Mouse (Mus musculus) liver, embryonic 11.5 days (tissue): ENCODE results near the gene Mapkapk2. TPM values are rescaled to one million over a fixed set of nuclear protein-coding genes. Genes with fewer than 3 reads are reported as not detected.
A peak's percentile ranks its signal among the peaks of the same experiment; 100 is the strongest.

Experiments
- ATAC-seq: fragments of 200-750 bp; cut with Nextera tagmentation; replicated peaks from 2 replicates; pipeline ENCODE4 v1.8.0; 2017; ENCODE audit warnings: moderate number of reproducible peaks, mild to moderate bottlenecking, moderate TSS enrichment, moderate library complexity; ENCODE audit not compliant: low FRiP score
- DNase-seq: peaks from one replicate; pipeline ENCODE4 v3.0.0-alpha.2; 2017; ENCODE audit warnings: low spot score
- H3K27ac ChIP-seq: fragments of 300-500 bp; sonication (generic); 2 replicates; pipeline ENCODE4 v1.5.1; 2014; ENCODE audit warnings: mild to moderate bottlenecking, low read depth, low read length, control low read depth
- H3K27me3 ChIP-seq: fragments of 300-500 bp; sonication (generic); replicated peaks from 2 replicates; pipeline ENCODE4 v1.6.1; 2014; ENCODE audit warnings: low read length, mixed read lengths; ENCODE audit not compliant: control insufficient read depth, insufficient read depth
- H3K36me3 ChIP-seq: fragments of 300-500 bp; sonication (generic); 2 replicates; pipeline ENCODE4 v1.6.1; 2014; ENCODE audit warnings: mild to moderate bottlenecking, low read length, moderate library complexity, mixed read lengths; ENCODE audit not compliant: control insufficient read depth, insufficient read depth
- H3K4me1 ChIP-seq: fragments of 300-500 bp; sonication (generic); replicated peaks from 2 replicates; pipeline ENCODE4 v1.6.1; 2014; ENCODE audit warnings: low read length, mixed read lengths; ENCODE audit not compliant: control insufficient read depth, insufficient read depth
- H3K4me2 ChIP-seq: fragments of 300-500 bp; sonication (generic); 2 replicates; pipeline ENCODE4 v1.6.1; 2014; ENCODE audit warnings: mild to moderate bottlenecking, control low read depth, moderate library complexity
- H3K4me3 ChIP-seq: fragments of 300-500 bp; sonication (generic); 2 replicates; pipeline ENCODE4 v1.5.1; 2014; ENCODE audit warnings: low read depth, low read length, control low read depth
- H3K9ac ChIP-seq: fragments of 300-500 bp; sonication (generic); 2 replicates; pipeline ENCODE4 v1.6.1; 2014; ENCODE audit warnings: low read depth, low read length, control low read depth
- H3K9me3 ChIP-seq: fragments of 300-500 bp; sonication (generic); 2 replicates; pipeline ENCODE4 v1.6.1; 2016; ENCODE audit warnings: low read length, inconsistent platforms, mixed read lengths; ENCODE audit not compliant: control insufficient read depth
- WGBS: fragments of 180-500 bp; shearing (Covaris S2); extraction: QIAGEN DNeasy Blood & Tissue Kit; methylation state at CpG from one replicate; pipeline ENCODE4 v1.1.7; 2014; 5-methylcytosine and 5-hydroxymethylcytosine counted together
- polyA plus RNA-seq: library from polyadenylated mRNA; unstranded; fragments of >200 nt; fragmentation: Nextera tagmentation; extraction: Ambion mirVana; gene quantifications from 2 replicates; pipeline ENCODE4 v1.2.1, GENCODE M21; 2014

Mapkapk2 gene
- polyA plus RNA-seq, 1 experiment from 2014 or later, result 30.1 TPM

DNA sequence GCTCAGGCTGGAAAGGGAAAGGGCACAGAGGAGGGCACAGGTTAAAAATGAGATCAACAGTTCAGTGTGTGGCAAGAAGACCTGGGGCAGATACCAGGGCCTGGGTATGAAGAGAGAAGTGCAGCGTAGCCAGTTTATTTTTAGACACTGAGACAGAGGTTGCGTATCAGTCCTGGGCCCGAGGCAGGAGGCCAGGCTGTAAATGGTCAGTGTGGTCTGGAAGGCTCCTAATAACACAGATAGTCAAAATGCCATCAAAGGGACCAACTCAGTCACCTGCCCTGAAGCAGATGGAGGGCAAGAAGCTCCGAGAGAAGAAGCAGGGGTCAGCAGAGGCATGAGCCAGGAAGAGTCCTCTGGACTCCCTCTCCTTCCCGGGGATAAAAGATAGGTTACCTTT lies 7.4 kb downstream of the Mapkapk2 start:
- no peaks in the 10 kb centered on the region for H3K9me3 ChIP-seq
- WGBS, result 54% methylated on average over 5 of the region's 5 CpGs
- peaks cover 2% of the 10 kb centered on the region; the same call in 1 of the 2 replicates for H3K36me3 ChIP-seq
- peak overlapping the region; percentile 32; the same call in 1 of the 2 replicates for H3K4me2 ChIP-seq
- DNase-seq, result no peak
- H3K4me3 ChIP-seq, result no peak overlapping the region
- H3K27me3 ChIP-seq, result no peaks in the 10 kb centered on the region
- no peak for ATAC-seq
- no peak overlapping the region for H3K27ac ChIP-seq
- 0 out of 2 replicates have a peak overlapping the region, but pooled peaks have one; percentile 12 for H3K9ac ChIP-seq
- H3K4me1 ChIP-seq, result peaks cover 59% of the 10 kb centered on the region

- H3K27me3 ChIP-seq, result no peaks in the 10 kb centered on the region
- H3K9ac ChIP-seq, result no peak overlapping the region
- peaks cover 66% of the 10 kb centered on the region for H3K4me1 ChIP-seq
- WGBS, result 56% methylated on average over 2 of the region's 2 CpGs
- no peak overlapping the region for H3K27ac ChIP-seq
- H3K9me3 ChIP-seq, result no peaks in the 10 kb centered on the region
- peak overlapping the region; percentile 32; the same call in 1 of the 2 replicates for H3K4me2 ChIP-seq
- ATAC-seq, result no peak
- no peak for DNase-seq
- H3K4me3 ChIP-seq, result no peak overlapping the region
- H3K36me3 ChIP-seq, result peaks cover 2% of the 10 kb centered on the region; the same call in 1 of the 2 replicates
Measured at GRCm38 (mm10) chr1:131089525-131090127, 8.0 kb downstream of the Mapkapk2 start.

DNA sequence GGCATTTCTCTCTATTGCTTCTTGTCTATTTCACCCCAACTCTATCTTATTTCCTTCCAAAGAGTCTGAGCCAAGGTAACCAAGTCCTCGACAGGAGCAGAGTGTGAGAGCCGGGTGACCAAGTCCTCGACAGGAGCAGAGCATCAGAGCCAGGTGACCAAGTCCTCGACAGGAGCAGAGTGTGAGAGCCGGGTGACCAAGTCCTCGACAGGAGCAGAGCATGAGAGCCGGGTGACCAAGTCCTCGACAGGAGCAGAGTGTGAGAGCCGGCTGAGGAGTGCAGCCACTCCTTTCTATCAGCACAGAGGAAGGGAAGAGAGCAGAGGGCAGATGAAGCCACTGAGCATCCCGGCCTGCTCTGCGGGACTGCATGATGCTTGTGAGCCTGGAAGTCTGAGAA lies 9.1 kb downstream of the Mapkapk2 start:
- ATAC-seq, result no peak
- H3K4me1 ChIP-seq, result peaks cover 76% of the 10 kb centered on the region
- H3K27ac ChIP-seq, result no peak overlapping the region
- H3K4me2 ChIP-seq, result no peak overlapping the region
- peaks cover 2% of the 10 kb centered on the region; the same call in 1 of the 2 replicates for H3K36me3 ChIP-seq
- no peak overlapping the region for H3K4me3 ChIP-seq
- H3K9ac ChIP-seq, result no peak overlapping the region
- no peak for DNase-seq
- H3K9me3 ChIP-seq, result no peaks in the 10 kb centered on the region
- 59% methylated on average over 11 of the region's 11 CpGs for WGBS
- H3K27me3 ChIP-seq, result no peaks in the 10 kb centered on the region

DNA sequence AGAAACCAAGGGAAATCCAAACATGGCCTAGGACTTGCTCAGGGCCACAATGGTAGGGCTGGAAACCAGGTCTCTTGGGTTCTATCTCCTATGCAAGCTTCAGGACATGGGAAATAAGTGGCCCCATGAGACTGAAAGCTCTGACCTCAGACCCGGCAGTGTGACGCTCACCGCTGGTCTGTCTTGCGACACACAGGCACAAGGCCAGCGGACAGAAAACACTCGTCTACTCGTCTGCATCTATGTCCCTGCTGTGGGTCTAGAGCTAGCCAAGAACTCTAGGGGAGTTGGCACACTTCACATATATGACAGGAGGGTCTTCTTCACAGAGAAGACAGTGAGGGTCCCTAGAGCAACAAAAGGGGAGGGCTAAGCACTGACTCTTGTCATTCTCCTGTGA lies 10.7 kb downstream of the Mapkapk2 start:
- H3K9ac ChIP-seq, result no peak overlapping the region
- no peak for DNase-seq
- no peak overlapping the region for H3K4me2 ChIP-seq

GRCm38 (mm10) chr1:131085957-131086739 lies 11.5 kb downstream of the Mapkapk2 start:
- Histone ChIP-seq H3K4me2 (no peak overlapping the region), H3K27me3 (no peaks in the 10 kb centered on the region), H3K4me1 (peaks cover 82% of the 10 kb centered on the region), H3K9ac (no peak overlapping the region), H3K9me3 (no peaks in the 10 kb centered on the region), H3K27ac (no peak overlapping the region), H3K4me3 (no peak overlapping the region), H3K36me3 (no peaks in the 10 kb centered on the region)
- WGBS, result 50% methylated on average over 4 of the region's 4 CpGs
- no peak for ATAC-seq
- DNase-seq, result no peak

More for the DNA sequence above, 10.7 kb downstream of the Mapkapk2 start:
- Histone ChIP-seq H3K27ac (no peak overlapping the region), H3K4me1 (peaks cover 82% of the 10 kb centered on the region), H3K36me3 (no peaks in the 10 kb centered on the region), H3K4me3 (no peak overlapping the region), H3K27me3 (no peaks in the 10 kb centered on the region), H3K9me3 (no peaks in the 10 kb centered on the region)
- 52% methylated on average over 7 of the region's 7 CpGs for WGBS
- ATAC-seq, result no peak

GRCm38 (mm10) chr1:131085272-131085671 lies 12.4 kb downstream of the Mapkapk2 start:
- ATAC-seq, result no peak
- H3K27ac ChIP-seq, result no peak overlapping the region; the same call in 1 of the 2 replicates
- H3K4me3 ChIP-seq, result no peak overlapping the region
- DNase-seq, result no peak
- H3K36me3 ChIP-seq, result no peaks in the 10 kb centered on the region
- H3K9me3 ChIP-seq, result no peaks in the 10 kb centered on the region
- H3K27me3 ChIP-seq, result no peaks in the 10 kb centered on the region
- H3K4me1 ChIP-seq, result peaks cover 80% of the 10 kb centered on the region
- no peak overlapping the region; the same call in 1 of the 2 replicates for H3K4me2 ChIP-seq
- no peak overlapping the region for H3K9ac ChIP-seq
- WGBS, result 66% methylated on average over 3 of the region's 3 CpGs

GRCm38 (mm10) chr1:131084289-131084688 lies 13.3 kb downstream of the Mapkapk2 start:
- DNase-seq (no peak), ATAC-seq (peak; percentile 48)
- peaks cover 76% of the 10 kb centered on the region for H3K4me1 ChIP-seq
- no peaks in the 10 kb centered on the region for H3K9me3 ChIP-seq
- 17% methylated on average over 8 of the region's 8 CpGs for WGBS
- H3K9ac ChIP-seq, result no peak overlapping the region
- peak overlapping the region; percentile 68 for H3K27ac ChIP-seq
- no peaks in the 10 kb centered on the region for H3K27me3 ChIP-seq
- H3K4me2 ChIP-seq, result peak overlapping the region; percentile 41; the same call in 1 of the 2 replicates
- no peak overlapping the region for H3K4me3 ChIP-seq
- H3K36me3 ChIP-seq, result no peaks in the 10 kb centered on the region

- H3K36me3 ChIP-seq, result no peaks in the 10 kb centered on the region
- peak overlapping the region; percentile 41; the same call in 1 of the 2 replicates for H3K4me2 ChIP-seq
- peaks cover 73% of the 10 kb centered on the region for H3K4me1 ChIP-seq
- DNase-seq (no peak), ATAC-seq (peak; percentile 23; the same call in 1 of the 2 replicates)
- peak overlapping the region; percentile 2; the same call in 1 of the 2 replicates for H3K27ac ChIP-seq
- H3K4me3 ChIP-seq, result no peak overlapping the region
- no peaks in the 10 kb centered on the region for H3K27me3 ChIP-seq
- 39% methylated on average over 4 of the region's 4 CpGs for WGBS
- no peaks in the 10 kb centered on the region for H3K9me3 ChIP-seq
- H3K9ac ChIP-seq, result no peak overlapping the region
Measured at GRCm38 (mm10) chr1:131083609-131084008, 14.0 kb downstream of the Mapkapk2 start.
